Mouse (Mus musculus) kidney, adult 2 months (tissue): Measurements from ENCODE around the gene Tmem205.

Experiments
- CTCF ChIP-seq: fragments of 200-500 bp; conservative IDR thresholded peaks from 2 replicates; pipeline ENCODE4 v1.5.1; 2011; ENCODE audit warnings: low read depth, mild to moderate bottlenecking, control low read depth, low read length, moderate library complexity, mixed read lengths; ENCODE audit not compliant: insufficient read depth, insufficient read length
- POLR2A ChIP-seq: fragments of 200-500 bp; IDR thresholded peaks from one replicate; pipeline ENCODE4 v1.6.1; 2011; ENCODE audit warnings: low read depth, low read length, control low read depth

GRCm38 (mm10) chr9:21943046-21943445 lies 15.7 kb upstream of the Tmem205 start:
- TF ChIP-seq CTCF (no peak), POLR2A (no peak)
